Mouse (Mus musculus): ENCODE measurements around the gene Nop16. TPM values are rescaled to one million over a fixed set of nuclear protein-coding genes. Genes with fewer than 3 reads are reported as not detected.

Gene Nop16
- total RNA-seq, 4 experiments from 2014 or later: 17.2 to 23.0 (median 20.3) TPM

DNA sequence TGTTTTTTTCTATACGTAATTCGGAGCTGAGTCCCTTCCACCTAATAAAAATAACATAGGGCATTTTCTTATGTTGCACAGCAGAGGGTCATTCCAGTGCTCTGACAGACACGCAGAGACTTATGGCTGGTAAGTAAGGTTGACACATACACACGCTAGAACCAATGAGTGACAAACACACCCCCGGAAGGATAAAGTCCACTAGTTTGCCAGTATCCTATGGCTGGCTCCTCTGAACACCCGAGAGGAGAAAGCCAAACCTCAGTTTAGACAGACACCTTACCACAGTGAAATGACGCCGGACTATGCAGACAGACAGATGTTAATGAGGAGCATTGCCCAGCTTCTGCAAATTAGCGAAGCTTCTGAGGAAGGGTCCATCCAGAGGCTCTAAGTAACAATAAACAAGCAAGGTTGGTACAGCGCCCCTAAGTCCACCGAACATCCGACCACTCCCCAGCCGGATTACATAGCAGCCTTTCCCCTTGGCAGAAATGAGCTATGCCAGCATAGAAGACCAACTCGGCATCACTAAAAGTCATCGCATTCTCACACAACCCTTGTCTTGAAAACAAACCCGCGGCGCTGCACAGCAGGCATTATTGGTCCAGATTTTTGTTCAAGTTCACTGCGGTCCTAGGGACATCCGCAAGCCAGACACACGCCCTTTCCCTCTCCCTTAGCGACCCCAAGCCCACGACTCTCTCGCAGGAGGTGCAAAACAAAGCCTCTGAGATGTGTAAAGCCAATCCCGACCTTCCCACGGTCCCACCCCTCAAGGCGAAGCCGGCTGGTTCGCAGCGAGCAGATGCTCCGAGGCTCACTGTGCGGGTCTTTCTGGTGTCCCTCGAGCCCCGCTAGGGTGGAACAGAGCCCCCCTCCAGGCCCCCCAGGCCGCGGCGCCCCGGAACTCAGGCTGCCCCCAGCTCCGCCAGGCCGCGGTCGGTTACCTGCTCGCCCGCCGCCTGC is 25.4 kb downstream of the Nop16 start:
- DNase-seq (ENCODE audit: low spot score in 2 of 2): no peak

DNA sequence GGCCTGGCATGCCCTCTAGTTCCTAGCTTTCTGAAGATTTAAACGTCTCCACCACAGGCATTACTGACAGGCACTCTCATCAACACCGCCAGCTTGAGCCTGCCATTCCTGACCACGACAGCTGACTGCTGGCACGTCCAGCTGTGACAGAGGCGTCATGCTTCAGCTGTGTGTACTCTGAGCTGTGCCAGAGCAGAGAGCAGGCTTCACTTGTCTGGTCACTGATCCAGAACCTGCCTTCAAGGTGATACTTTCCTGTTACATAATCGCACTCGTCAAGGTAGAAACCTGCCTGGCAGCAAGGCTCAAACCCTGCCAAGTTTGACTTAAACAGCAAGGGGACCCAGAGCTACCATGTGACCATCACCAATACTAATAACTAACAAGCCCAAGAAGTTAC is 27.3 kb downstream of the Nop16 start:
- DNase-seq (ENCODE audit: low spot score in 2 of 2): no peak

DNA sequence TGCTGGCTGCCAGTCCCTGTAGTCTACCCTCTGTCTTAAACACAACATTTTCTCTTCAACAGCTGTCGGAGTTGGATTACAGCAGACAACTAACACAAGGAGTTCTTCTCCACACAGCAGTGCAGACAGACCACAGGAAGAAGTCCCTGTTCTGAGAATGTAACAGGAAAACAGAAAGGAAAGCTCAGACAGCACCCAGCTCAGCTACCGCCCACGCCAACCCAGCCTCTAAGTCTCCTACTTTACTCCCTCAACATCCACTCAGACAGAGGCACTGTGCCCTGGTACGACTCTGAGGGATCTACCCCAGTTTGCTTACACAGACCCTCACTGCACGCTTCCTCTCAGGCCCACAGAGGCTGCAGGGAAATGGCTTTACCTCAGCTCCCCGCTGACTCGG is 29.3 kb downstream of the Nop16 start:
- no peak for DNase-seq (ENCODE audit: low spot score in 2 of 2)

DNA sequence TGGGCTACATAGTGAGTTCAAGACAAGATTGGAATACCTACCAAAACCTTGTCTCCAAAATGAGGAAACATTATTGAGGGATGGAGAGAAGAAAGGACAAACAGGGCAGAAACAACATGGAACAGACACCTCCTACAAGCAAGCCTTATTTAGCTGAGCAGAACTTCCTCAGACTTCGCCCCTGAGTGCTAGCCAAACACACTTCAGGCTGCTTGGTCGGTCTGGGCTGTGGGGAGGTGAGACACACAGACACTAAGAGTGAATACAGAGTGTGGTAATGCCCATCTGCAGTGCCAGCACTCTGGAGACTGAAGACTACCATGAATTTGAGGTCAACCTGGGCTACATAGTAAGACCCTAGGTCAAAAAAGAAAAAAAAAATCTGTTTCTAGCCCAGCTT is 30.2 kb downstream of the Nop16 start:
- DNase-seq (ENCODE audit: low spot score in 2 of 2): no peak

DNA sequence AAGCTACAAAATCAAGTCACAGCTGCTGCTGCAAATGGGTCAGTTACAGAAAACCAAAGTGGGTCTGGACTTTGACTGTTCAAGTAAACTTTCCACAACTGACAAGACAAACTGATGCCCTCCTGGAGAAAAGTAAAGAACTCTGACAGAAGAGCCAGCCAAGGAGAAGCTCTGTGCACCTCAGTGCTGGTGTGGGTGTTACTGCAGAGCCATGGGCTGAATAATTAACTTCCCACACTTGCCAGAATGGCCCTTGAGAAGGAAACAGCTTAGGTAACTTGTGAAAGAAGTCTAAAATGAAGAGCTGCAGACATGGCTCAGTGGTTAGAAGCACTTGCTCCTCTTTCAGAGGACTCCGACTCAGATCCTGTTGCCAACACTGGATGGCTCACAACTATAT is 32.2 kb downstream of the Nop16 start:
- no peak for DNase-seq (ENCODE audit: low spot score in 2 of 2)

DNA sequence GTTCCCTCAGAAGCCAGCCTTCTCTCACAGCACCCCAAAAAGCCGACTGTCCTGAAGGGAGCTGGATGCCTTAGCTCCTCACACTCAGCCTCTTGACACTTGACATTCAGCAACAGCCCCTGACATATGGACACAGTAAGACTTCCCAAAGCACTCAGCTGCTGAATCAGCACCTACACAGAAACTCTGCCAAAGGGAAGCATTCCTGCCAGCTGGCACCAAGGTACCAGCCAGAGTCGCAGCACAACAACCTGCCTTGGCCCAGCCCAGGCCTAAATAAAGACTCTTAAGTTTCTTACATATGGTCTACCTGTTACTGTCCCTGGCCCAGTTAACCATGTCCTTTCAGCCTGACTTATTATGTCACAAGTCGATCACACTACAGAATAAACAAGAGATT is 33.1 kb downstream of the Nop16 start:
- DNase-seq (ENCODE audit: low spot score in 2 of 2): no peak

DNA sequence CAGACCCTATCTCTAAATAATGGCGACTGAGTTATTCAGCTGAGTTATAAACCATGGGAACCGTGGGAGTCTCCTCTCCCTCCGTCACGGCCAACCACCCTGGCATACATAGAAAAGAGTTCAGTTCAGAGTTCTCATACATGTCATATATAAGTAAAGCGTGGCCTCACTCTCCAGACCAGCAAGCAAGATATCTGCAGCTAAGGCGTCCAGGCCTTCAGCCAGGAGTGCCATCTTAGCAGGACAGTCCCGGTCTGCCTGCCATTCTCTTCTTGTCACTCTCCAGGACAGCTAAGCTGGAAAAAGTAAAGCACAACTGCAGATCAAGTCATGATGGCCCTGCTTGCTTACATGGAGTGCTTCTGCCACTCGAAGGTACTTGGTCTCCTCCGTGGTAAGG is 33.7 kb downstream of the Nop16 start:
- DNase-seq (ENCODE audit: low spot score in 2 of 2): no peak

DNA sequence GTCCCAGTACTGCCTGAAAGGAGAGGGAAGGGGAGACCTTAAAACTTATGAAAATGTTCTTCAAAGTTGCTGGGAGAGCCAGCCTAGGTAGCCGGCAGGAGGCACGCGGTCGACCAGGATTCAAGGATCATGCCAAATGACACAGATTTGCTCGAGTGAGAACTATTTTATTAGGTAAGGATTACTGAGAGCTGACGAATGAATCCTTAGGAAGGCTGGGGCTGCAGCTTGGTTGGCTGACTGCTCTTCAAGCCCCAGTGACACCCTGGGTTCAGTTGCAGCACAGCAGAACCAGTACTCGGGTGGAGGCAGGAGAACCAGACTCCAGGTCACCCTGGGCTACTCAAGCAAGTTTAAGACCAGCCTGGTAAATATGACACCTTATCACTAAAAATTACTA is 41.9 kb downstream of the Nop16 start:
- no peak for DNase-seq (ENCODE audit: low spot score in 2 of 2)

Small RNA genes within 50 kb of the gene (microRNA-seq; reads per million reads assigned to microRNA genes)
- 0 reads per million in 2 experiments for gene Gm24195

Other genes starting within 250 kb of the Nop16 start
- gene Cplx2, start 218.7 kb downstream of the Nop16 start, total RNA-seq (2022): 100 to 1,000 TPM; 781 to 858 (median 827) TPM
- 10 to 100 TPM; 31.2 to 37.2 (median 35.5) TPM for gene Thoc3, start 121.2 kb downstream of the Nop16 start, total RNA-seq (2022)
- gene Simc1, start 86.3 kb downstream of the Nop16 start, total RNA-seq (2022): 10 to 100 TPM; 15.2 to 17.8 (median 17.1) TPM
- gene 4833439L19Rik, start 24.7 kb downstream of the Nop16 start, total RNA-seq (2022): 100 to 1,000 TPM; 122 to 141 (median 126) TPM
- 10 to 100 TPM; 21.7 to 37.2 (median 27.8) TPM for gene Arl10, start 15.1 kb downstream of the Nop16 start, total RNA-seq (2022)
- gene Higd2a, start 117 bp upstream of the Nop16 start, total RNA-seq (2022): 100 to 1,000 TPM; 134 to 142 (median 140) TPM
- gene Cltb, start 21.3 kb upstream of the Nop16 start, total RNA-seq (2022): 100 to 1,000 TPM; 271 to 315 (median 292) TPM
- gene Faf2, start 31.7 kb upstream of the Nop16 start, total RNA-seq (2022): 10 to 100 TPM; 47.2 to 60.3 (median 55.7) TPM
- gene Rnf44, start 103.8 kb upstream of the Nop16 start, total RNA-seq (2022): 100 to 1,000 TPM; 141 to 159 (median 144) TPM
- gene Cdhr2, start 111.4 kb upstream of the Nop16 start, total RNA-seq (2022): under 1 TPM; 0.13 to 0.35 (median 0.25) TPM
- gene Gprin1, start 159.8 kb upstream of the Nop16 start, total RNA-seq (2022): 100 to 1,000 TPM in 3 of 4 experiments, 10 to 100 TPM in 1; 99.2 to 121 (median 105) TPM
- 100 to 1,000 TPM; 780 to 919 (median 785) TPM for gene Sncb, start 176.5 kb upstream of the Nop16 start, total RNA-seq (2022)
- not detected for gene Eif4e1b, start 193.9 kb upstream of the Nop16 start, total RNA-seq (2022)
- gene Tspan17, start 199.3 kb upstream of the Nop16 start, total RNA-seq (2022): 10 to 100 TPM; 74.5 to 85.8 (median 79.0) TPM

All from left cerebral cortex, adult 8-10 months (tissue).